Mouse (Mus musculus) liver, embryonic 16.5 days (tissue): ENCODE data around the gene Ppib. TPM values are rescaled to one million over a fixed set of nuclear protein-coding genes. Genes with fewer than 3 reads are reported as not detected.

ENCODE experiments used
- ATAC-seq: fragments of 200-750 bp; cut with Nextera tagmentation; 2 replicates; pipeline ENCODE4 v1.8.0; 2017; ENCODE audit warnings: low read depth, mild to moderate bottlenecking, moderate number of reproducible peaks, moderate library complexity
- H3K27ac ChIP-seq: fragments of 300-500 bp; sonication (generic); 2 replicates; pipeline ENCODE4 v1.5.1; 2014; ENCODE audit warnings: mild to moderate bottlenecking, low read length
- H3K27me3 ChIP-seq: fragments of 300-500 bp; sonication (generic); 2 replicates; pipeline ENCODE4 v1.6.1; 2014; ENCODE audit warnings: low read depth, low read length, mixed read lengths; ENCODE audit not compliant: control insufficient read depth, insufficient read depth
- H3K36me3 ChIP-seq: fragments of 300-500 bp; sonication (generic); 2 replicates; pipeline ENCODE4 v1.6.1; 2014; ENCODE audit warnings: mild to moderate bottlenecking; ENCODE audit not compliant: control insufficient read depth, insufficient read depth
- H3K4me1 ChIP-seq: fragments of 300-500 bp; sonication (generic); 2 replicates; pipeline ENCODE4 v1.6.1; 2014; ENCODE audit warnings: low read depth, low read length, mixed read lengths; ENCODE audit not compliant: control insufficient read depth
- H3K4me2 ChIP-seq: fragments of 300-500 bp; sonication (generic); 2 replicates; pipeline ENCODE4 v1.6.1; 2014; ENCODE audit warnings: low read depth, low read length, mixed read lengths
- H3K4me3 ChIP-seq: fragments of 300-500 bp; sonication (generic); 2 replicates; pipeline ENCODE4 v1.5.1; 2014; ENCODE audit warnings: low read depth, mild to moderate bottlenecking, low read length
- H3K9ac ChIP-seq: fragments of 300-500 bp; sonication (generic); 2 replicates; pipeline ENCODE4 v1.6.1; 2014; ENCODE audit warnings: low read depth, low read length
- H3K9me3 ChIP-seq: fragments of 300-500 bp; sonication (generic); replicated peaks from 2 replicates; pipeline ENCODE4 v1.6.1; 2016; ENCODE audit warnings: low read length; ENCODE audit not compliant: control insufficient read depth
- WGBS: fragments of 180-500 bp; shearing (Covaris S2); extraction: QIAGEN DNeasy Blood & Tissue Kit; methylation state at CpG from one replicate; pipeline ENCODE4 v1.1.7; 2014; ENCODE audit not compliant: insufficient replicate concordance; 5-methylcytosine and 5-hydroxymethylcytosine counted together
- polyA plus RNA-seq: library from polyadenylated mRNA; unstranded; fragments of >200 nt; fragmentation: Nextera tagmentation; extraction: Ambion mirVana; gene quantifications from 2 replicates; pipeline ENCODE4 v1.2.1, GENCODE M21; 2015

Gene Ppib
- polyA plus RNA-seq, 1 experiment from 2014 or later: 412 TPM

DNA sequence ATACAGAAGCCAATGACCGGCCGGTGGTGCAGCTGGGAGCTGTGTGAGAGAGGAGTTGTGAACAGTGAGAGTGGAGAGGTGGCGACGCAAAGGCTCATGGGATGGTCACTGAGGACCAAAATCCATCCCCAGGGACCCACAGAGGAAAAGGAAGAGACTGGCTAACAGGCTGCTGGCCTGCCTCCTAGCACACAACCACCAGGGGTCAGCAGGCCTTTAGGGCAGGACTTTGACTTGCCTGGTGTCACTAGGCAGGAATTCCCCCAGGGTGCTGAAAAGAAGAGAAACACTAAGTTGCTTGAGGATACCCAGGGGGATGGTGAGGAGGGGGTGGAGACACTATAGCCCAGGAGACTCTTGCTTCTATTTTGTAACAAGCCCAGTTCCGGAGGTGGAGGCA is 7.5 kb downstream of the Ppib start:
- Histone ChIP-seq H3K36me3 (peaks cover 47% of the 10 kb centered on the region), H3K9ac (peak overlapping the region; percentile 91), H3K27ac (no peak overlapping the region), H3K4me3 (peak overlapping the region; percentile 86), H3K4me2 (peak overlapping the region; percentile 91), H3K27me3 (peaks cover 10% of the 10 kb centered on the region), H3K9me3 (no peaks in the 10 kb centered on the region), H3K4me1 (peaks cover 25% of the 10 kb centered on the region)
- ATAC-seq: no peak
- WGBS: 47% methylated on average over 5 of the region's 5 CpGs

DNA sequence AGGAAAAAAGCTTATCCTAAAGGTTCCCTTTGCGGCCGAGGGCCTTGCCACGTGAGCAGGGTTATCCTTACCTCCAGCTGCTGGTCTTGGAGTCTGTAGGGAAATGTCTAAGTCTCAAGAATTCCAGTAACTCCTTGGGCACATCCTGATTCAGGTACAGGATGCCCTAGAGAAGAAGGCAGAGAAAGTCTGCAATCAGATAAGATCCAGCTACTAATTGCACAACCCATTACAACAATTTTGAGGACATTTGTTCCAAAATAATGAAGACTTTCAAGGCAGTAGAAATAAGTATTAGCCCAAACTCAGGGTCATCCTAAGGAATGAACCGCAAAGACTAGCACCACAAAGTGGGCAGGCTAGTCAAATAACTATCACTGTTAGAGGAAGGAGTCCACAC is 8.0 kb downstream of the Ppib start:
- H3K4me3 ChIP-seq: peak overlapping the region; percentile 86
- H3K4me1 ChIP-seq: peaks cover 23% of the 10 kb centered on the region

DNA sequence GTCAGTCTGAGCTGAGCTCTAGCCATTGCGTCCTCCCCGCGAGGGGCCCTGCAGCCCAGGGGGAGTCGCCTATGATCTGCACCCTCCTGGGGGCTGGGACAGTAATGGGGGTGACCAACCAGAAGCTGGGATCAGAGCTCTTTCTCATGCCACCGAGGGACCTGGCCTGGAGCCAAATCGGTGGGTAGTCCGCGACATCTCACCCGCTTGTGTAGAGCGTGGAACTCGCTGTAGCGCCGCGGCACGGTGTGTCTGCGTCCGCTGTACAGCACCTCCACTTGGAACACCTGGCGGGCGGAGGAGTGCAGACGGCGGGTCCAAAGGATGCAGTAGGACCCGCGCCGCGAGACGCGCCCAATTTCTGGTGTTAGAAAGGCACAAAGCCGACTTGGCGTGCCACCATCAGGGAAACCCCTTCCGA is 9.0 kb downstream of the Ppib start:
- peak overlapping the region; percentile 91 for H3K4me2 ChIP-seq
- 1% methylated on average over 30 of the region's 30 CpGs for WGBS
- peaks cover 13% of the 10 kb centered on the region for H3K27me3 ChIP-seq
- ATAC-seq: peak; percentile 41
- no peaks in the 10 kb centered on the region for H3K9me3 ChIP-seq
- H3K4me1 ChIP-seq: peaks cover 23% of the 10 kb centered on the region
- H3K4me3 ChIP-seq: peak overlapping the region; percentile 86
- H3K9ac ChIP-seq: peak overlapping the region; percentile 91
- peak overlapping the region; percentile 79 for H3K27ac ChIP-seq
- H3K36me3 ChIP-seq: peaks cover 33% of the 10 kb centered on the region

More for the DNA sequence above, 8.0 kb downstream of the Ppib start:
- Histone ChIP-seq H3K27ac (peak overlapping the region; percentile 79), H3K9me3 (no peaks in the 10 kb centered on the region), H3K27me3 (peaks cover 12% of the 10 kb centered on the region), H3K36me3 (peaks cover 42% of the 10 kb centered on the region), H3K4me2 (peak overlapping the region; percentile 91), H3K9ac (peak overlapping the region; percentile 91)
- no peak for ATAC-seq
- WGBS: 61% methylated on average over 4 of the region's 4 CpGs

DNA sequence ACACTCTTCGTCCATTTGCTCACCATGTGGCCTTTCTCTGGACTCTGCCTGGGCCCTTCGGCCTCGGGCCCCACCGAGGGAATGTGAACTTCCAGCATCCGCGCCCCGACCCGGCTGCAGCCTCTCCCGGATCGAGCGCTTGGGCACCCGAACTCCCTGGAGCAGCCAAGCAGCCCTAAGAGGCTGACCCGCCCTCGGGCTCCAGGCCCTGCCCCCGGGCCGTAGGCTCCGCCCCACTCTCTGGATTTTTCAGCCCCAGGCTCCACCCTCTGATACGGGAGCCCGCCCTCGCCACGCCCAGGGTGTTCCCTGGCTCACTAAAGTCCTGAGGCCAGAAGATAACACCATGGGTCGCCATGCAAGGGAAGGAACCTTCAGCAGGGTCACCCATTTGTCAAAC is 9.6 kb downstream of the Ppib start, which contains the start of gene Snx22:
Gene Snx22 (minus strand): TSS at position 137 of the 400 bp plus-strand sequence.
- peaks cover 27% of the 10 kb centered on the region for H3K36me3 ChIP-seq
- peak; percentile 97 for ATAC-seq
- peak within 1 kb of the TSS; percentile 86 for H3K4me3 ChIP-seq
- 0% methylated on average over 22 of the region's 22 CpGs for WGBS
- peaks cover 23% of the 10 kb centered on the region for H3K4me1 ChIP-seq
- peak within 1 kb of the TSS; percentile 91 for H3K4me2 ChIP-seq
- H3K27me3 ChIP-seq: peaks cover 13% of the 10 kb centered on the region
- peak within 1 kb of the TSS; percentile 84 for H3K27ac ChIP-seq
- peak within 1 kb of the TSS; percentile 91 for H3K9ac ChIP-seq
- H3K9me3 ChIP-seq: no peaks in the 10 kb centered on the region

DNA sequence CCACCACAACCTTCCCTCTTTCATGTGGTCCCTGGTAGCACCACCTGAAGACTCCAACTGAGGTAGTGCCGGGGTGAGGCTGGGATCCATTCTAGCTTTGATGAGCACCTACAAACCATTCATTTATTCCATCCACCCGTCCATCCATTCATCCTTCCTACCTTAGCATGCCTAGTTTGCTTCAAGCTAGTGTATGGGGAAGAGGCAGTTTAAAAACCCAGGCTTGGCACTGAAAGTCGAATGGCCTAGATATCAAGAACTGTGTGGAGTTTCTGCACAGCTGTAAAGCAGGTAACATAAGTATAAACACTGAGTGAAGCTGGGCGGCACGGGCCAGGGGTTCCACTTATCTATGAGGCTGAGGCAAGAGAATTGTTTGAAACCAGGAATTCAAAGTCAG is 10.1 kb downstream of the Ppib start:
- peak; percentile 7; the same call in 1 of the 2 replicates for ATAC-seq
- Histone ChIP-seq H3K27me3 (peaks cover 13% of the 10 kb centered on the region), H3K4me2 (peak overlapping the region; percentile 91), H3K9ac (peak overlapping the region; percentile 50), H3K4me3 (peak overlapping the region; percentile 86), H3K27ac (peak overlapping the region; percentile 84), H3K4me1 (peaks cover 23% of the 10 kb centered on the region), H3K9me3 (no peaks in the 10 kb centered on the region), H3K36me3 (peaks cover 24% of the 10 kb centered on the region)
- WGBS: 60% methylated on average over 5 of the region's 5 CpGs

DNA sequence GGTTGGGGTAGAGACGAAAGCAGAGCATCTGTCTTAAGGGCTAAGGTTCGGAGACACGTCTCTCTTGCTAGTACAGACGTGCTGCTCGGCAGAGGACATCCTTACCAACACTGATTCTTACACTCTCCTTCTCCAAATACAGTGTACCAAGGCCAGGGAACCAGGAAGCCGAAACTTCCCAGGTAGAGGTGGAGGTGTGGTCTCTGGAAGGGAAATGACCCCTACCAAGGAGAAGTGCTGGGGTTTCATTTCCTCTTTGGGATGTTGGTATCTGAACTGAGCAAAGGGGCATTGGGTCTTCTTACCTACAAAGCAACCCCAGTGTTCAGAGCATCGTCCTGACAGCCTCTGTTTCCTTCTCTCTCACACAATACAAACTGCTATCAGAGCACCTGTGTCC is 12.7 kb downstream of the Ppib start:
- Histone ChIP-seq H3K9ac (no peak overlapping the region), H3K9me3 (no peaks in the 10 kb centered on the region), H3K4me3 (no peak overlapping the region), H3K4me2 (no peak overlapping the region), H3K27ac (no peak overlapping the region), H3K4me1 (peaks cover 21% of the 10 kb centered on the region), H3K36me3 (no peaks in the 10 kb centered on the region; the same call in 1 of the 2 replicates), H3K27me3 (peaks cover 13% of the 10 kb centered on the region)
- ATAC-seq: no peak
- WGBS: 79% methylated on average over 7 of the region's 7 CpGs

DNA sequence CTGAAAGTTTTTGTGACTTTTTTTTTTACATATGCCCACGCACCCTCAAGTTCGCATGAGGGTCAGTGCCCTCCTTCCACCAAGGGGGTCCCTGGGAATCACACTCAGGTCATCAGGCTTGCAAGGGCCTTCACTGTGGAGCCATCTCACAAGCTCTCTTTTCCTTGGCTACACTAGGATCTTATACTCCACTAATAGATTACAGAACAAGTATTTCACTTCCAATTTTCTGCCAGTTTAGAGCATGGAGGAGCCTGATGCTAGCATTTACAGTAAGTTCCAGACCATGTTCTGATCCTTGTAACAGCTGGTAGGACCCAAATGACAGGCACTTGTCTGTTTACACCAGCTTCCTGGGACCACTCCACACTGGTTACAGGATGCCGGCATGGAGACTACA is 18.1 kb downstream of the Ppib start:
- peaks cover 4% of the 10 kb centered on the region; the same call in 1 of the 2 replicates for H3K27me3 ChIP-seq
- H3K9me3 ChIP-seq: no peaks in the 10 kb centered on the region

DNA sequence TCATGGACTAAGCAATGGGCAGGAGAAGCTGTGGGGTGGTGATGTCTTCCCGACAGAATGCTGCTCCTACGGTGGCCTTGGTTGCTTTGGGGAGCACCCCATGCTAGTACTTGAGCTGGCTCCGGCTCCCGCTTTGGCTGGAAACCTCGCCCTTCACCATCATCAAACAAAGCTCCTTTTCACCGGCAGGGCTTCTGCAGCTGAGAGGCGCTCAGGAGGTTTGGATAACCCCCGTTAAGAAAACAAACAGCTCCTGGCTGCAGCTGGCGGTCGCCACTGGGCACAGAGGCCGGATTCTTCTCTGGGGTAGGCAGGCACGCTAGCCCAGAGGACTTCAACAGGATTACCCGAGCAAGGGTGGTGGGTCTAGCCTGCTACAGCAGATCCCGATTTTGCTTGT is 18.5 kb downstream of the Ppib start:
- no peaks in the 10 kb centered on the region for H3K36me3 ChIP-seq
- no peak overlapping the region for H3K4me3 ChIP-seq
- H3K27ac ChIP-seq: no peak overlapping the region
- no peak overlapping the region for H3K9ac ChIP-seq
- 28% methylated on average over 14 of the region's 14 CpGs for WGBS
- H3K4me2 ChIP-seq: no peak overlapping the region
- ATAC-seq: no peak
- no peaks in the 10 kb centered on the region for H3K9me3 ChIP-seq
- peaks cover 4% of the 10 kb centered on the region; the same call in 1 of the 2 replicates for H3K27me3 ChIP-seq
- H3K4me1 ChIP-seq: peaks cover 2% of the 10 kb centered on the region; the same call in 1 of the 2 replicates

More for the DNA sequence above, 18.1 kb downstream of the Ppib start:
- no peak overlapping the region for H3K4me3 ChIP-seq
- ATAC-seq: no peak
- WGBS: 68% methylated on average over 3 of the region's 3 CpGs
- no peak overlapping the region for H3K9ac ChIP-seq
- H3K27ac ChIP-seq: no peak overlapping the region
- no peaks in the 10 kb centered on the region for H3K36me3 ChIP-seq
- H3K4me2 ChIP-seq: no peak overlapping the region
- peaks cover 2% of the 10 kb centered on the region; the same call in 1 of the 2 replicates for H3K4me1 ChIP-seq

DNA sequence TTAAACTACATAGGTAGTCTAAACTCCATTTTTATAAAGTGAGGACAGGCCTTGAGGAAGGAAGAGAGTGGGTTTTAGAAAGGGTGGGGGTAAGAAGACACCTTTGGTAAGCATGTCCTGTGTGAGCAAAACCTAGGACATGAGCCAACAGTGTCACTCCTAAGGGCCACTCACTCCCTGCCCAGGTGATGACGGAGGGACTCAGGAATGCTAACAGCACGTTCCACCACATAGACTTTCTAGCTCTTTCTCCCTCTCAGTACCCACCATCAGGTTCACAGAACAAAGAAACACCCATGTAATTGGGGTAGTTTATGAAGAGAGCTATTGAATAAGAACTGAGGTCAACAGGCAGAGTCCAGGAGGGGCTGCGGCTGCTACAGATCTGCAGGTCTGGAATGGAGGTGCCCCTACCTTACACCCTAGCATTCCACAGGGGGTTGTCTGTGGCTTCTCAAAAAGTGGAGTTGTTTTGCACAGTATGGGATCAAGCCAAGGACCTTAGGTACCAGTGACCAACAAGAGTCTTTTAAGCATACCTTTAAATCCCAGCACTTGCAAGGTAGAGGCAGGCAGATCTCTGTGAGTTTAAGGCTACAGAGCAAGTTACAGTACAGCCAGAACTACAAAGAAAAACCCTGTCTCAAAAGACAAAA is 20.9 kb downstream of the Ppib start:
- ATAC-seq: no peak
- no peak overlapping the region for H3K27ac ChIP-seq
- H3K4me2 ChIP-seq: no peak overlapping the region
- WGBS: 78% methylated on average over 3 of the region's 3 CpGs
- no peak overlapping the region for H3K4me3 ChIP-seq
- H3K9ac ChIP-seq: no peak overlapping the region
- peaks cover 4% of the 10 kb centered on the region; the same call in 1 of the 2 replicates for H3K27me3 ChIP-seq
- H3K4me1 ChIP-seq: peaks cover 2% of the 10 kb centered on the region; the same call in 1 of the 2 replicates
- no peaks in the 10 kb centered on the region for H3K36me3 ChIP-seq
- no peaks in the 10 kb centered on the region for H3K9me3 ChIP-seq
